Mouse (Mus musculus): ENCODE measurements around the gene Scgb1b18.
"Not testable (repeated sequence)": the region's sequence is repeated elsewhere in the genome, so short reads cannot be mapped to it uniquely, and the experiment has no call there.

Gene Scgb1b18

GRCm38 (mm10) chr7:33185268-33185667, at the start of gene Scgb1b18:
Scgb1b18 (plus strand) TSS chr7:33185568.
- DNase-seq (ENCODE audit: low spot score in 2 of 2) = not testable (repeated sequence)

- DNase-seq (ENCODE audit: low spot score in 2 of 2) = not testable (repeated sequence)
These were observed 11.6 kb upstream of the Scgb1b18 start, which contains the start of gene Scgb2b18 for GRCm38 (mm10) chr7:33173764-33174163. Scgb2b18 (minus strand) TSS chr7:33173864.

All from urinary bladder, adult 18-20 months (tissue).